Mouse (Mus musculus): ENCODE data around the gene 2700049A03Rik. TPM values are rescaled to one million over a fixed set of nuclear protein-coding genes. Genes with fewer than 3 reads are reported as not detected.
A peak's percentile ranks its signal among the peaks of the same experiment; 100 is the strongest.

The 2700049A03Rik gene
- polyA plus RNA-seq, 1 experiment from 2014 or later = 16.3 TPM

GRCm38 (mm10) chr12:71139258-71139828 lies 2.7 kb downstream of the 2700049A03Rik start:
- peaks cover 38% of the 10 kb centered on the region for H3K4me1 ChIP-seq (replicated peaks)
- no peak overlapping the region for H3K9ac ChIP-seq
- peaks cover 42% of the 10 kb centered on the region for H3K36me3 ChIP-seq
- no peak overlapping the region for H3K27ac ChIP-seq
- H3K9me3 ChIP-seq = no peaks in the 10 kb centered on the region
- peak overlapping the region; percentile 89 for H3K4me2 ChIP-seq
- no peak overlapping the region for H3K4me3 ChIP-seq
- WGBS = 79% methylated on average over 5 of the region's 5 CpGs
- ATAC-seq (ENCODE audit: low FRiP score) = no peak
- H3K27me3 ChIP-seq = no peaks in the 10 kb centered on the region

- Histone ChIP-seq H3K4me3 (no peak overlapping the region), H3K9me3 (no peaks in the 10 kb centered on the region), H3K27ac (no peak overlapping the region), H3K9ac (no peak overlapping the region), H3K4me2 (no peak overlapping the region), H3K36me3 (peaks cover 57% of the 10 kb centered on the region), H3K27me3 (no peaks in the 10 kb centered on the region), H3K4me1 (replicated peaks) (peaks cover 27% of the 10 kb centered on the region)
- ATAC-seq (ENCODE audit: low FRiP score) = no peak
These were observed 4.5 kb downstream of the 2700049A03Rik start for GRCm38 (mm10) chr12:71141189-71141588.

- Histone ChIP-seq H3K27me3 (no peaks in the 10 kb centered on the region), H3K27ac (no peak overlapping the region), H3K9ac (no peak overlapping the region), H3K9me3 (no peaks in the 10 kb centered on the region), H3K36me3 (peaks cover 75% of the 10 kb centered on the region), H3K4me1 (replicated peaks) (no peaks in the 10 kb centered on the region), H3K4me2 (no peak overlapping the region), H3K4me3 (no peak overlapping the region)
- no peak for ATAC-seq (ENCODE audit: low FRiP score)
- WGBS = 94% methylated on average over 3 of the region's 3 CpGs
These were observed 11.0 kb downstream of the 2700049A03Rik start for GRCm38 (mm10) chr12:71147641-71148040.

GRCm38 (mm10) chr12:71148801-71149200 lies 12.2 kb downstream of the 2700049A03Rik start:
- no peak overlapping the region for H3K4me3 ChIP-seq
- 95% methylated on average over 9 of the region's 9 CpGs for WGBS
- no peak overlapping the region for H3K27ac ChIP-seq
- no peak overlapping the region for H3K4me2 ChIP-seq
- no peaks in the 10 kb centered on the region for H3K9me3 ChIP-seq
- peaks cover 75% of the 10 kb centered on the region for H3K36me3 ChIP-seq
- no peaks in the 10 kb centered on the region for H3K4me1 ChIP-seq (replicated peaks)
- ATAC-seq (ENCODE audit: low FRiP score) = no peak
- no peaks in the 10 kb centered on the region for H3K27me3 ChIP-seq
- H3K9ac ChIP-seq = no peak overlapping the region

- 89% methylated on average over 6 of the region's 6 CpGs for whole genome bisulfite sequencing
- Histone ChIP-seq H3K9ac (no peak overlapping the region), H3K4me3 (no peak overlapping the region), H3K4me1 (replicated peaks) (no peaks in the 10 kb centered on the region), H3K36me3 (peaks cover 74% of the 10 kb centered on the region), H3K9me3 (no peaks in the 10 kb centered on the region), H3K27me3 (no peaks in the 10 kb centered on the region), H3K4me2 (no peak overlapping the region), H3K27ac (no peak overlapping the region)
- ATAC-seq (ENCODE audit: low FRiP score) = no peak
These were observed 12.8 kb downstream of the 2700049A03Rik start for GRCm38 (mm10) chr12:71149456-71149855.

- Histone ChIP-seq H3K9me3 (no peaks in the 10 kb centered on the region), H3K27me3 (no peaks in the 10 kb centered on the region), H3K4me1 (replicated peaks) (no peaks in the 10 kb centered on the region), H3K36me3 (peaks cover 76% of the 10 kb centered on the region), H3K4me2 (no peak overlapping the region), H3K4me3 (no peak overlapping the region), H3K27ac (no peak overlapping the region), H3K9ac (no peak overlapping the region)
- 95% methylated on average over 8 of the region's 8 CpGs for WGBS
- no peak for ATAC-seq (ENCODE audit: low FRiP score)
These were observed 13.5 kb downstream of the 2700049A03Rik start for GRCm38 (mm10) chr12:71150167-71150566.

GRCm38 (mm10) chr12:71154979-71155378 lies 18.3 kb downstream of the 2700049A03Rik start:
- no peaks in the 10 kb centered on the region for H3K4me1 ChIP-seq (replicated peaks)
- H3K4me2 ChIP-seq = no peak overlapping the region
- no peaks in the 10 kb centered on the region for H3K9me3 ChIP-seq
- H3K27me3 ChIP-seq = no peaks in the 10 kb centered on the region
- WGBS = 96% methylated on average over 6 of the region's 6 CpGs
- H3K27ac ChIP-seq = no peak overlapping the region
- H3K36me3 ChIP-seq = peaks cover 78% of the 10 kb centered on the region
- no peak for ATAC-seq (ENCODE audit: low FRiP score)
- H3K4me3 ChIP-seq = no peak overlapping the region
- H3K9ac ChIP-seq = no peak overlapping the region

- H3K27ac ChIP-seq = no peak overlapping the region
- WGBS = 89% methylated on average over 6 of the region's 6 CpGs
These were observed 21.3 kb downstream of the 2700049A03Rik start for GRCm38 (mm10) chr12:71157974-71158373.

GRCm38 (mm10) chr12:71164410-71164809 lies 27.8 kb downstream of the 2700049A03Rik start:
- 96% methylated on average over 9 of the region's 9 CpGs for WGBS
- H3K36me3 ChIP-seq = peaks cover 67% of the 10 kb centered on the region

More at GRCm38 (mm10) chr12:71157974-71158373, 21.3 kb downstream of the 2700049A03Rik start:
- Histone ChIP-seq H3K4me1 (replicated peaks) (no peaks in the 10 kb centered on the region), H3K9me3 (no peaks in the 10 kb centered on the region), H3K4me3 (no peak overlapping the region), H3K9ac (no peak overlapping the region), H3K4me2 (no peak overlapping the region), H3K27me3 (no peaks in the 10 kb centered on the region), H3K36me3 (peaks cover 82% of the 10 kb centered on the region)
- ATAC-seq (ENCODE audit: low FRiP score) = no peak

GRCm38 (mm10) chr12:71169911-71170310 lies 33.3 kb downstream of the 2700049A03Rik start:
- no peak overlapping the region for H3K27ac ChIP-seq
- H3K4me3 ChIP-seq = no peak overlapping the region
- no peak overlapping the region for H3K4me2 ChIP-seq
- 96% methylated on average over 1 of the region's 1 CpGs for WGBS
- no peaks in the 10 kb centered on the region for H3K27me3 ChIP-seq
- H3K4me1 ChIP-seq (replicated peaks) = no peaks in the 10 kb centered on the region
- no peak for ATAC-seq (ENCODE audit: low FRiP score)
- no peak overlapping the region for H3K9ac ChIP-seq
- no peaks in the 10 kb centered on the region for H3K9me3 ChIP-seq
- H3K36me3 ChIP-seq = peaks cover 65% of the 10 kb centered on the region

More at GRCm38 (mm10) chr12:71164410-71164809, 27.8 kb downstream of the 2700049A03Rik start:
- Histone ChIP-seq H3K9me3 (no peaks in the 10 kb centered on the region), H3K27me3 (no peaks in the 10 kb centered on the region), H3K4me2 (no peak overlapping the region), H3K27ac (no peak overlapping the region), H3K4me1 (replicated peaks) (no peaks in the 10 kb centered on the region), H3K9ac (no peak overlapping the region), H3K4me3 (no peak overlapping the region)
- ATAC-seq (ENCODE audit: low FRiP score) = no peak

GRCm38 (mm10) chr12:71183736-71184135 lies 47.1 kb downstream of the 2700049A03Rik start:
- Histone ChIP-seq H3K36me3 (peaks cover 63% of the 10 kb centered on the region), H3K4me1 (replicated peaks) (no peaks in the 10 kb centered on the region), H3K9me3 (no peaks in the 10 kb centered on the region), H3K27me3 (no peaks in the 10 kb centered on the region), H3K27ac (no peak overlapping the region), H3K4me2 (no peak overlapping the region), H3K4me3 (no peak overlapping the region), H3K9ac (no peak overlapping the region)
- ATAC-seq (ENCODE audit: low FRiP score) = no peak
- 98% methylated on average over 3 of the region's 3 CpGs for WGBS

GRCm38 (mm10) chr12:71184396-71184795 lies 47.7 kb downstream of the 2700049A03Rik start:
- Histone ChIP-seq H3K4me2 (no peak overlapping the region), H3K9me3 (no peaks in the 10 kb centered on the region), H3K36me3 (peaks cover 61% of the 10 kb centered on the region), H3K27ac (no peak overlapping the region), H3K4me1 (replicated peaks) (no peaks in the 10 kb centered on the region), H3K4me3 (no peak overlapping the region), H3K9ac (no peak overlapping the region), H3K27me3 (no peaks in the 10 kb centered on the region)
- WGBS = 97% methylated on average over 4 of the region's 4 CpGs
- ATAC-seq (ENCODE audit: low FRiP score) = no peak

GRCm38 (mm10) chr12:71192705-71193104 lies 56.1 kb downstream of the 2700049A03Rik start:
- no peak overlapping the region for H3K4me3 ChIP-seq
- no peak overlapping the region for H3K4me2 ChIP-seq
- H3K27me3 ChIP-seq = no peaks in the 10 kb centered on the region
- H3K27ac ChIP-seq = no peak overlapping the region
- no peaks in the 10 kb centered on the region for H3K9me3 ChIP-seq
- no peak for ATAC-seq (ENCODE audit: low FRiP score)
- no peak overlapping the region for H3K9ac ChIP-seq
- no peaks in the 10 kb centered on the region for H3K4me1 ChIP-seq (replicated peaks)
- H3K36me3 ChIP-seq = peaks cover 66% of the 10 kb centered on the region
- 84% methylated on average over 8 of the region's 8 CpGs for WGBS
